Mouse (Mus musculus) limb, embryonic 11.5 days (tissue): Measurements from ENCODE around the gene Fbxl22. TPM values are rescaled to one million over a fixed set of nuclear protein-coding genes. Genes with fewer than 3 reads are reported as not detected.

Experiments
- ATAC-seq: fragments of 200-750 bp; cut with Nextera tagmentation; 2 replicates; pipeline ENCODE4 v1.8.0; 2017; ENCODE audit warnings: low read depth; ENCODE audit not compliant: insufficient number of reproducible peaks, low FRiP score, low TSS enrichment
- DNase-seq: peaks from one replicate; pipeline ENCODE4 v3.0.0-alpha.2; 2015; ENCODE audit warnings: low spot score
- H3K27ac ChIP-seq: fragments of 300-500 bp; sonication (generic); replicated peaks from 2 replicates; pipeline ENCODE4 v1.5.1; 2014; ENCODE audit warnings: low read depth, mild to moderate bottlenecking, low read length
- H3K27me3 ChIP-seq: fragments of 300-500 bp; sonication (generic); 2 replicates; pipeline ENCODE4 v1.6.1; 2014; ENCODE audit warnings: mild to moderate bottlenecking, low read length, mixed read lengths; ENCODE audit not compliant: control insufficient read depth, insufficient read depth
- H3K36me3 ChIP-seq: fragments of 300-500 bp; sonication (generic); 2 replicates; pipeline ENCODE4 v1.6.1; 2014; ENCODE audit warnings: mild to moderate bottlenecking, low read length, moderate library complexity, mixed read lengths; ENCODE audit not compliant: control insufficient read depth, insufficient read depth
- H3K4me1 ChIP-seq: fragments of 300-500 bp; sonication (generic); 2 replicates; pipeline ENCODE4 v1.6.1; 2014; ENCODE audit warnings: low read length, mixed read lengths; ENCODE audit not compliant: control insufficient read depth, insufficient read depth
- H3K4me2 ChIP-seq: fragments of 300-500 bp; sonication (generic); 2 replicates; pipeline ENCODE4 v1.6.1; 2014; ENCODE audit warnings: low read depth, mild to moderate bottlenecking, moderate library complexity; ENCODE audit not compliant: severe bottlenecking
- H3K4me3 ChIP-seq: fragments of 300-500 bp; sonication (generic); 2 replicates; pipeline ENCODE4 v1.5.1; 2014; ENCODE audit warnings: low read depth, low read length
- H3K9ac ChIP-seq: fragments of 300-500 bp; sonication (generic); 2 replicates; pipeline ENCODE4 v1.6.1; 2014; ENCODE audit warnings: mild to moderate bottlenecking, low read length
- H3K9me3 ChIP-seq: fragments of 300-500 bp; sonication (generic); 2 replicates; pipeline ENCODE4 v1.6.1; 2016; ENCODE audit warnings: low read length; ENCODE audit not compliant: control insufficient read depth
- WGBS: fragments of 180-500 bp; shearing (Covaris S2); extraction: QIAGEN DNeasy Blood & Tissue Kit; methylation state at CpG from one replicate; pipeline ENCODE4 v1.1.7; 2014; 5-methylcytosine and 5-hydroxymethylcytosine counted together
- polyA plus RNA-seq: library from polyadenylated mRNA; unstranded; fragments of >200 nt; fragmentation: Nextera tagmentation; extraction: Ambion mirVana; gene quantifications from 2 replicates; pipeline ENCODE4 v1.2.1, GENCODE M21; 2014

The Fbxl22 gene
- polyA plus RNA-seq, 1 experiment from 2014 or later, result 1.5 TPM

- Histone ChIP-seq H3K4me3 (peak overlapping the region; percentile 64), H3K36me3 (peaks cover 18% of the 10 kb centered on the region), H3K27me3 (no peaks in the 10 kb centered on the region), H3K27ac (peak overlapping the region; percentile 90), H3K9me3 (no peaks in the 10 kb centered on the region), H3K4me2 (peak overlapping the region; percentile 98), H3K9ac (peak overlapping the region; percentile 81), H3K4me1 (peaks cover 7% of the 10 kb centered on the region; the same call in 1 of the 2 replicates)
- peak; percentile 86 for DNase-seq
- peak; percentile 91 for ATAC-seq
- under 1% methylated on average over 8 of the region's 8 CpGs for WGBS
These were observed 2.1 kb downstream of the Fbxl22 start for GRCm38 (mm10) chr9:66512351-66512671.

GRCm38 (mm10) chr9:66511580-66512350 is 2.6 kb downstream of the Fbxl22 start:
- Histone ChIP-seq H3K27ac (peak overlapping the region; percentile 90), H3K4me2 (peak overlapping the region; percentile 98), H3K36me3 (peaks cover 17% of the 10 kb centered on the region), H3K4me3 (peak overlapping the region; percentile 64), H3K9ac (peak overlapping the region; percentile 81), H3K27me3 (no peaks in the 10 kb centered on the region), H3K4me1 (peaks cover 7% of the 10 kb centered on the region; the same call in 1 of the 2 replicates), H3K9me3 (no peaks in the 10 kb centered on the region)
- peak; percentile 93 for DNase-seq
- peak; percentile 85 for ATAC-seq
- under 1% methylated on average over 77 of the region's 78 CpGs for WGBS

GRCm38 (mm10) chr9:66510944-66511343 is 3.4 kb downstream of the Fbxl22 start:
- no peak for ATAC-seq
- DNase-seq, result peak; percentile 43
- H3K27me3 ChIP-seq, result no peaks in the 10 kb centered on the region
- H3K4me3 ChIP-seq, result peak overlapping the region; percentile 64
- peak overlapping the region; percentile 90; the same call in 1 of the 2 replicates for H3K27ac ChIP-seq
- H3K4me1 ChIP-seq, result peaks cover 7% of the 10 kb centered on the region; the same call in 1 of the 2 replicates
- whole genome bisulfite sequencing, result 2% methylated on average over 2 of the region's 2 CpGs
- H3K36me3 ChIP-seq, result peaks cover 18% of the 10 kb centered on the region
- H3K4me2 ChIP-seq, result peak overlapping the region; percentile 98
- H3K9ac ChIP-seq, result peak overlapping the region; percentile 81
- no peaks in the 10 kb centered on the region for H3K9me3 ChIP-seq

- Histone ChIP-seq H3K36me3 (peaks cover 19% of the 10 kb centered on the region), H3K4me3 (no peak overlapping the region), H3K4me2 (no peak overlapping the region), H3K4me1 (peaks cover 7% of the 10 kb centered on the region; the same call in 1 of the 2 replicates), H3K27ac (no peak overlapping the region), H3K27me3 (no peaks in the 10 kb centered on the region), H3K9me3 (no peaks in the 10 kb centered on the region), H3K9ac (no peak overlapping the region)
- no peak for ATAC-seq
- 77% methylated on average over 7 of the region's 7 CpGs for WGBS
- DNase-seq, result no peak
These were observed 4.0 kb downstream of the Fbxl22 start for GRCm38 (mm10) chr9:66510351-66510841.

GRCm38 (mm10) chr9:66508890-66509399 is 5.4 kb downstream of the Fbxl22 start:
- WGBS, result 89% methylated on average over 4 of the region's 4 CpGs
- Histone ChIP-seq H3K9ac (no peak overlapping the region), H3K4me1 (peaks cover 7% of the 10 kb centered on the region; the same call in 1 of the 2 replicates), H3K9me3 (no peaks in the 10 kb centered on the region), H3K27ac (no peak overlapping the region), H3K36me3 (peaks cover 26% of the 10 kb centered on the region), H3K27me3 (no peaks in the 10 kb centered on the region), H3K4me2 (no peak overlapping the region), H3K4me3 (no peak overlapping the region)
- no peak for ATAC-seq
- no peak for DNase-seq

- H3K9ac ChIP-seq, result no peak overlapping the region
- ATAC-seq (no peak), DNase-seq (no peak)
- WGBS, result 84% methylated on average over 3 of the region's 3 CpGs
- H3K27me3 ChIP-seq, result no peaks in the 10 kb centered on the region
- H3K4me2 ChIP-seq, result no peak overlapping the region
- H3K4me1 ChIP-seq, result peaks cover 5% of the 10 kb centered on the region; the same call in 1 of the 2 replicates
- H3K4me3 ChIP-seq, result no peak overlapping the region
- H3K27ac ChIP-seq, result no peak overlapping the region
- H3K9me3 ChIP-seq, result no peaks in the 10 kb centered on the region
- H3K36me3 ChIP-seq, result peaks cover 26% of the 10 kb centered on the region
These were observed 6.7 kb downstream of the Fbxl22 start for GRCm38 (mm10) chr9:66507684-66508083.

- Histone ChIP-seq H3K4me3 (no peak overlapping the region), H3K9me3 (no peaks in the 10 kb centered on the region), H3K9ac (no peak overlapping the region; the same call in 1 of the 2 replicates), H3K36me3 (peaks cover 26% of the 10 kb centered on the region), H3K27ac (no peak overlapping the region), H3K4me2 (no peak overlapping the region), H3K4me1 (peaks cover 5% of the 10 kb centered on the region; the same call in 1 of the 2 replicates), H3K27me3 (no peaks in the 10 kb centered on the region)
- DNase-seq (no peak), ATAC-seq (no peak)
These were observed 8.0 kb downstream of the Fbxl22 start for GRCm38 (mm10) chr9:66506424-66506823.

GRCm38 (mm10) chr9:66506011-66506410 is 8.4 kb downstream of the Fbxl22 start:
- 83% methylated on average over 4 of the region's 4 CpGs for WGBS
- Histone ChIP-seq H3K9ac (no peak overlapping the region; the same call in 1 of the 2 replicates), H3K36me3 (peaks cover 29% of the 10 kb centered on the region), H3K27ac (no peak overlapping the region), H3K27me3 (no peaks in the 10 kb centered on the region), H3K4me2 (no peak overlapping the region), H3K9me3 (no peaks in the 10 kb centered on the region), H3K4me3 (no peak overlapping the region), H3K4me1 (peaks cover 5% of the 10 kb centered on the region; the same call in 1 of the 2 replicates)
- DNase-seq (no peak), ATAC-seq (no peak)
